Mouse (Mus musculus) intestine, postnatal 0 days (tissue): ENCODE data around the gene Irgq. TPM values are rescaled to one million over a fixed set of nuclear protein-coding genes. Genes with fewer than 3 reads are reported as not detected.

Experiments used
- ATAC-seq: fragments of 200-750 bp; cut with Nextera tagmentation; 2 replicates; pipeline ENCODE4 v1.8.0; 2017; ENCODE audit warnings: mild to moderate bottlenecking, moderate TSS enrichment, moderate library complexity
- H3K27ac ChIP-seq: fragments of 300-500 bp; sonication (generic); 2 replicates; pipeline ENCODE4 v1.5.1; 2014; ENCODE audit warnings: mild to moderate bottlenecking, low read depth, low read length, moderate library complexity
- H3K27me3 ChIP-seq: fragments of 300-500 bp; sonication (generic); replicated peaks from 2 replicates; pipeline ENCODE4 v1.6.1; 2014; ENCODE audit warnings: low read length, mixed read lengths; ENCODE audit not compliant: control insufficient read depth, insufficient read depth
- H3K36me3 ChIP-seq: fragments of 300-500 bp; sonication (generic); 2 replicates; pipeline ENCODE4 v1.6.1; 2014; ENCODE audit warnings: mild to moderate bottlenecking, moderate library complexity; ENCODE audit not compliant: control insufficient read depth, insufficient read depth
- H3K4me1 ChIP-seq: fragments of 300-500 bp; sonication (generic); replicated peaks from 2 replicates; pipeline ENCODE4 v1.6.1; 2014; ENCODE audit warnings: antibody characterized with exemption, low read length, mixed read lengths; ENCODE audit not compliant: control insufficient read depth, insufficient read depth
- H3K4me2 ChIP-seq: fragments of 300-500 bp; sonication (generic); replicated peaks from 2 replicates; pipeline ENCODE4 v1.6.1; 2014; ENCODE audit warnings: low read depth, mild to moderate bottlenecking, moderate library complexity
- H3K4me3 ChIP-seq: fragments of 300-500 bp; sonication (generic); 2 replicates; pipeline ENCODE4 v1.5.1; 2014; ENCODE audit warnings: low read depth, low read length
- H3K9ac ChIP-seq: fragments of 300-500 bp; sonication (generic); 2 replicates; pipeline ENCODE4 v1.6.1; 2014; ENCODE audit warnings: mild to moderate bottlenecking, low read depth, low read length
- H3K9me3 ChIP-seq: fragments of 300-500 bp; sonication (generic); 2 replicates; pipeline ENCODE4 v1.6.1; 2016; ENCODE audit warnings: mixed run types; ENCODE audit not compliant: control insufficient read depth
- CTCF ChIP-seq: sonication (generic); IDR thresholded peaks from 2 replicates; pipeline ENCODE4 v1.5.1; 2016; ENCODE audit warnings: low read depth, mild to moderate bottlenecking, control low read depth, antibody characterized with exemption, moderate library complexity
- WGBS: fragments of 180-500 bp; shearing (Covaris S2); extraction: QIAGEN DNeasy Blood & Tissue Kit; methylation state at CpG from one replicate; pipeline ENCODE4 v1.1.7; 2014; 5-methylcytosine and 5-hydroxymethylcytosine counted together
- polyA plus RNA-seq: library from polyadenylated mRNA; unstranded; fragments of >200 nt; fragmentation: Nextera tagmentation; extraction: Ambion mirVana; gene quantifications from 2 replicates; pipeline ENCODE4 v1.2.1, GENCODE M21; 2015

Gene Irgq
- polyA plus RNA-seq, 1 experiment from 2014 or later: 3.4 TPM

DNA sequence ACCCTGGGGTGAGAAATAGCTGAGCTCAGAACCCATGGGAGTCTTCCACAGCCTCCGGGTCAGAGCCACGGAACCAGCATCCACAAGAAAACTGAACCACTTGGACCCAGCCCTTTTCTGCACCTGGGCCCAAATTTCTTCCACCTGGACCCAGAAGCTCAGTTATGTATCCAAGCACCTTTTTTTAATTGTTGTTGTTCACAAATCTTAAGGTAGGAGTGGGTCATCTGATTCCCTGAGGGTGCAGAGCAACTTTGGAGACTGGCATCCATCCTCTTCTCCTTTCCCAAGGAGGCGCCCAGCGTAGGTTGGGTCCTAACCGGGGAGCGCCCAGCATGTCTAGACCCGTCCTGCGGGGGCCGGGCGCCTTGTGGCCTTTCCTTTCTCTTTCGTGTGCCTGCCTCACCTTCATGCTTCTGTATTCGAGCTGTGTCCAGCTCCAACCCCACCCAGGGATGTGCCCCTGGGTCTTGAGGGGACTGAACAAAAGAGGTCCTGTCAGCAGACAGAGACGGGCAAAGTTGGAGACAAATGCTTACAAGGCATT, 15.7 kb downstream of the Irgq start, which contains the start of the genes Pinlyp and Xrcc1:
TSS of gene Pinlyp (minus strand) at position 51 of the 547 bp plus-strand sequence.
TSS of gene Xrcc1 (plus strand) at position 222 of the 547 bp plus-strand sequence.
- no peaks in the 10 kb centered on the region for H3K27me3 ChIP-seq
- H3K4me2 ChIP-seq: peak within 1 kb of the TSS; percentile 85
- peak within 1 kb of the TSS; percentile 92 for H3K4me3 ChIP-seq
- TF ChIP-seq CTCF: no peak
- H3K4me1 ChIP-seq: 0 out of 2 replicates have a peak, but pooled peaks cover 3% of the 10 kb centered on the region
- 0 out of 2 replicates have a peak, but pooled peaks have one; percentile 6 for ATAC-seq
- H3K9me3 ChIP-seq: no peaks in the 10 kb centered on the region
- peak within 1 kb of the TSS; percentile 30 for H3K27ac ChIP-seq
- no peaks in the 10 kb centered on the region; the same call in 1 of the 2 replicates for H3K36me3 ChIP-seq
- 29% methylated on average over 13 of the region's 13 CpGs for WGBS
- peak within 1 kb of the TSS; percentile 77 for H3K9ac ChIP-seq

DNA sequence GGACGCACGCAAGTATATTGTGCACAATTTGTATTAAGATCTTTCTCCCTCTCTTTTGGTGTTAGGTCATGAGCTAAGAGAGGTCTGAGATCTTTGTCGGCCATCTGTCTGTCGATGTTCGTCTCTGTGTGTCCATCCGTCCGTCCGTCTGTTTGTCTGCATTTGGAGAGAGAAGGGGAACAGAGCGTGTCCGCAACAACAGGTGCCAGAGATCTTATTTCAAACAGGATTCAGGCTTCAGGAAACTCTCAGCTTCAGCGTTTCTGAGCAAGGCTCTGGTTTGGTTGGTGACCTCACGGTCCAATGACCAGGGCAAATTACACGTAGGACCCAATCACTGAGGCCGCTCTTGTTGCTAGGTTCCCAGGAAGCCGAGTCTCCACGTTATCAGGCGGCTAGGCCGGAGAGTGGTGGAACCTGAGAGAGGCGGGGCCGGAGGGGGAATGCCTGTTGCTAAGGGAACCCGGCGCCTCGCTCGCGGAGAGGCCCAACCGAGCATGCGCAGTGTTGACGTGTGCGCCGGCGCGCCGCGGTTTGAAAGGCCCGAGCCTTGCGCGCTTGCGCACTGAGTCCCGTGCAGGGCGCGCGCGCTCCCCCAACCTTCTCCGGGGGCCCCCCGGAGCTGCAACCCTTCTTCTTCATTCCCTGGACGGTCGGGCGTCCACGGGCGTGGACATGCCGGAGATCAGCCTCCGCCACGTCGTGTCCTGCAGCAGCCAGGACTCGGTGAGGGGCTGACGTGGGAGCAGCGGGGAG, 16.3 kb downstream of the Irgq start:
- no peaks in the 10 kb centered on the region for H3K27me3 ChIP-seq
- no peaks in the 10 kb centered on the region for H3K9me3 ChIP-seq
- peak overlapping the region; percentile 77 for H3K9ac ChIP-seq
- TF ChIP-seq CTCF: no peak
- under 1% methylated on average over 57 of the region's 57 CpGs for WGBS
- peak overlapping the region; percentile 85 for H3K4me2 ChIP-seq
- H3K4me3 ChIP-seq: peak overlapping the region; percentile 92
- H3K27ac ChIP-seq: peak overlapping the region; percentile 30
- peak; percentile 100 for ATAC-seq
- H3K4me1 ChIP-seq: 0 out of 2 replicates have a peak, but pooled peaks cover 3% of the 10 kb centered on the region
- H3K36me3 ChIP-seq: no peaks in the 10 kb centered on the region; the same call in 1 of the 2 replicates

DNA sequence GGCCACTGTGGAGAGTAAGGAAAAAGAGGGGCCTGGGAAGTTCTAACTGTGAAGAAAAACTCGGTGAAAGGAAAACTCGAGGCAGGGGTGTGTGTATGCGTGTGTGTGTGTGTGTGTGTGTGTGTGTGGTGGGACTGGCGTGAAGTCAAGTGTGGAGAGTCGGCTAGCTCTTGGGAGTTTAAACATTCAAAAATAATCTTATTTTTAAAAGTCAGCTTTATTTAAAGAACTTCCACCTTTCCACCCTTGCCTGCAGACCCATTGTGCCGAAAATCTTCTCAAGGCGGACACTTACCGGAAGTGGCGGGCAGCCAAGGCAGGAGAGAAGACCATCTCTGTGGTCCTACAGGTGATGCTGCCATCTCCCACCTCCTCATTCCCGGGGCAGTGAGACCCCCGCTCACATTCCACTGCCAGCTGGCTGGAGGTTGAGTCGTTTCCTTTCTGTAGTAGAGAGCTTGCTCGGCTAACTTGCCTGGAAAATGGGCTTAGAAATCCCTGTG, 17.1 kb downstream of the Irgq start:
- Histone ChIP-seq H3K4me3 (peak overlapping the region; percentile 92), H3K4me1 (0 out of 2 replicates have a peak, but pooled peaks cover 3% of the 10 kb centered on the region), H3K9me3 (no peaks in the 10 kb centered on the region), H3K9ac (peak overlapping the region; percentile 77), H3K27ac (peak overlapping the region; percentile 30; the same call in 1 of the 2 replicates), H3K36me3 (peaks cover 7% of the 10 kb centered on the region; the same call in 1 of the 2 replicates), H3K4me2 (peak overlapping the region; percentile 85), H3K27me3 (no peaks in the 10 kb centered on the region)
- 19% methylated on average over 13 of the region's 13 CpGs for WGBS
- TF ChIP-seq CTCF: no peak
- no peak for ATAC-seq

DNA sequence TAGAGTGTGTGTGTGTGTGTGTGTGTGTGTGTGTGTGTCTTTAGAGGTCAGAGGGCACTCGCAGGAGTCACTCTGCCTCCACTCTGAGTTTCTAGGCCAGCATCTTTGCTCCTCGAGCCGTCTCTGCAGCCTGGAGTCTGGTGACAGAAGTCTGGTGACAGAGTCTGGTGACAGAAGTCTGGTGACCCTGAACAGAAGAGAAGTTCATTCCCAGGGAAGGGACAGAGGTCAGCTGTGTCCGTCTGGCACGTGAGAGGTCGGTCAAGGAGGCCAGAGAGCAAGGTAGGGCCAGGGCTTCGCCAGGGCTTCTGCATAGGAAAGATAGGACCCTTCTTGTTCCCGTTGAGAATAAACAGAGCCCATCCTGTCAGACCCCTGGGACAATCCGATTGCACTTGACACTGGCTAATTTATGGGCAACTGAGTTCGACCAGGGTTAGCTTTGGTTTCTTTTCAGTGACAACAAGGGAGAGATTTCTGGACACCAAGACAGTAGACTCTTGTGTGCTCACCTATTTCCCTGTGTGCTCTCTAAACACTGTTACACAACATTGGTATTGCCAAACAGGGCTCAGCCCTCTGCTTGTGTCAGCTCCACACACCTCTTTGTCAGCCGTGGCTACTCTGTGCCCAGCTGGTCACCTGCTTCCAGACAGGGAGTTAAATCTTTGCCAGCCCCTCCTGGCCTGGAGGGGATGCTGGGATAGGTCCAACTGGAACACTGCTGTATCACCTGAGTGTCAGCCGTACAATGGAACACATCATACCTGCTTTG, 21.7 kb downstream of the Irgq start:
- Histone ChIP-seq H3K9me3 (no peaks in the 10 kb centered on the region), H3K36me3 (peaks cover 20% of the 10 kb centered on the region; the same call in 1 of the 2 replicates), H3K9ac (no peak overlapping the region), H3K27ac (no peak overlapping the region; the same call in 1 of the 2 replicates), H3K27me3 (no peaks in the 10 kb centered on the region), H3K4me1 (0 out of 2 replicates have a peak, but pooled peaks cover 3% of the 10 kb centered on the region), H3K4me3 (no peak overlapping the region), H3K4me2 (no peak overlapping the region)
- no peak for ATAC-seq
- WGBS: 76% methylated on average over 12 of the region's 12 CpGs
- no peak for TF ChIP-seq CTCF

DNA sequence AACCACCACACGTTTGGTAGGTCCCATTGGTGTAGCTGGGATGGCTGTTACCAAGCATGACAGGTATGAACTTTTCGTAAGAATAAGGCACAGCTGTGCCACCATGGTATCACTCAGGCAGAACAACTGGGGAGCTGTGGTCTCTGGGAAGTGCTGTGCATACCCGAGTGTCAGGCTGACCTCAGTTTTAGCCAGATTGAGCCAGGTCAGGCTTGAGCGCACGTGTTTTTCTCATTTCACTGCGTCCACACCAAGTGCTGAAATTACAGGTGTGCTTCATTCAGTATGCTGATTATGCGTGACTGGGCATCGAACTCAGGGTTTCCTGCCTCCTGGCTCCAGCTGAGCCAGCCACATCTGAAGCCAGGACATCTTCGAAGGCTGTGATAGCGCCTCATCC, 25.3 kb downstream of the Irgq start:
- no peak for ATAC-seq
- Histone ChIP-seq H3K4me3 (no peak overlapping the region), H3K9ac (no peak overlapping the region), H3K4me2 (no peak overlapping the region), H3K36me3 (peaks cover 35% of the 10 kb centered on the region; the same call in 1 of the 2 replicates), H3K27ac (no peak overlapping the region), H3K27me3 (no peaks in the 10 kb centered on the region), H3K4me1 (no peaks in the 10 kb centered on the region), H3K9me3 (no peaks in the 10 kb centered on the region)
- no peak for TF ChIP-seq CTCF
- WGBS: 93% methylated on average over 10 of the region's 10 CpGs

DNA sequence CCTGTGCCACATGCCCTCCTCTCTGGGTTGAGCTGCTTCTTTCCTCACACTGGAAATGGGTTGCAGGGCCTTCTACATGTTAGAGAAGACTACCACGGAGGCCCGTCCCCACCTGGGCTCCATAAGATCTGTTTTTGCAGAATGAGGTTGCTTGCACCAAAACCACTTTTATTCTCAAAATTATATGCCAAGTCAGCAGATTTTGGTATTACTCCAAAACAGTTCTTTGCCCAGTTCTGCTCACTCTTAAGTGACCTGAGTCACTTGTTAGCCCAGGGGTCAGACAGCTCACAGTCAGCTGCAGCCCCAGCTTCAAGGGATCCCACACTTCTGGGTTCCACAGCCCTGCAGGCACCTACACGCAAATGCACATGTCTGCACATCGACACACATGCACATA, 31.0 kb downstream of the Irgq start:
- Histone ChIP-seq H3K27ac (no peak overlapping the region), H3K4me3 (no peak overlapping the region), H3K27me3 (no peaks in the 10 kb centered on the region), H3K4me1 (no peaks in the 10 kb centered on the region), H3K36me3 (peaks cover 50% of the 10 kb centered on the region), H3K4me2 (no peak overlapping the region), H3K9ac (no peak overlapping the region), H3K9me3 (no peaks in the 10 kb centered on the region)
- no peak for ATAC-seq
- TF ChIP-seq CTCF: no peak
- 94% methylated on average over 4 of the region's 4 CpGs for WGBS
